9 mouse cellular contexts compared by ENCODE assay signal in the genomic region with DNA sequence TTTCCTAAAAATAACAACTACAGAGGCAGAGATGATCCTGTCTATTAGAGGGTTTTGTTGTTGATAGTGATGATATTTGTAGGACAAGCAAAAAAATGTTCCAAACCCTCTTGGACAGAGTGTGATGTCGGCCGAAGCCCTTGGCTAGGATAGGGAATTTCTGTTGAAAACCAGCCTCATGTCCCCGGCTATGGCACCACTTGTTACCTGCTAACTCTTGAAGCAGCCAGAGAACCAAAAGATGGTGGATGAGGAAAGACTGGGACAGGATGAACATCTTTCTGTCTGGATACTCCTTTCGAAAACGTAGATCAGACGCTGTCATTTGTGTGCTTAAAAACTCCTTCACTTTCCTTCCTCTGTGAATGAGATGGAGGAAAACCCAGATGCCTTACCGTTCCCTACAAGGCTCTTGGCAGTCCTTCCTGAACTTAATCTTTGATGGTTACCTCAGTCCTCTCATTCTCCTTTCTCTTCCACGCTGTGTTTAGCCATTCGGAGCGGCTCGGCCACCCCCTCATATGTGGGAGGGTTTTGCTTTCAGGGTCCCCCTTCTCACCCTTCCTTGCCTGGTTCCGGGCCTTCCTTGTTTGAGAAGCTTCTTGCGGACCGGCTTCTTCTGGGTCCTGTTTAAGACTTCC. TPM values are rescaled to one million over a fixed set of nuclear protein-coding genes. Genes with fewer than 3 reads are reported as not detected.
A peak's percentile ranks its signal among the peaks of the same experiment; 100 is the strongest.
DNase-seq lines count a peak whose midpoint lies in the region; ATAC-seq and TF ChIP-seq lines count a peak whose summit lies in the region.
"Had no signal": no experiment of that assay in that cellular context is flagged by ENCODE, and none has a peak within 500 bp of the region (broad histone marks: within the 10 kb centered on the region; RNA-seq: fewer than 3 reads in every experiment).

No protein-coding gene starts in this region.

- no peaks in the 10 kb centered on the region for H3K9me3 ChIP-seq in forebrain, postnatal 0 days (ENCODE audit: low read length)
- H3K9me3 ChIP-seq in liver, embryonic 13.5 days (replicated peaks), result no peaks in the 10 kb centered on the region

- peak overlapping the region; percentile 90 for H3K9ac ChIP-seq in forebrain, postnatal 0 days
- H3K9ac ChIP-seq in liver, embryonic 13.5 days, result peak overlapping the region; percentile 91

- intact Hi-C loops in gastrocnemius, adult 2 months (cut with DNase I), result no loop called here

- ATAC-seq in forebrain, postnatal 0 days, result no peak
- ATAC-seq in liver, embryonic 13.5 days (ENCODE audit: low read depth), result no peak

- H3K79me2 ChIP-seq in C2C12 (ENCODE audit: control insufficient read depth, insufficient read depth), result peaks cover 60% of the 10 kb centered on the region

- WGBS in forebrain, postnatal 0 days, result 44% methylated on average over 14 of the region's 14 CpGs
- 69% methylated on average over 14 of the region's 14 CpGs for WGBS in liver, embryonic 13.5 days (ENCODE audit: insufficient replicate concordance)

- peak overlapping the region; percentile 90 for H3K27ac ChIP-seq in gastrocnemius, adult 2 months
- no peak overlapping the region for H3K27ac ChIP-seq in forebrain, postnatal 0 days (ENCODE audit: low read depth, low read length)
- peak overlapping the region; percentile 84; the same call in 1 of the 2 replicates for H3K27ac ChIP-seq in liver, embryonic 13.5 days

- no peaks in the 10 kb centered on the region for H3K36me3 ChIP-seq in C2C12 (ENCODE audit: control insufficient read depth, insufficient read depth)
- no peaks in the 10 kb centered on the region for H3K36me3 ChIP-seq in forebrain, postnatal 0 days (ENCODE audit: insufficient read depth)
- H3K36me3 ChIP-seq in liver, embryonic 13.5 days, result no peaks in the 10 kb centered on the region

- no peak for TF ChIP-seq CTCF in gastrocnemius, adult 2 months (IDR thresholded peaks at IDR 0.05)
- TF ChIP-seq CTCF in C2C12 (IDR thresholded peaks at IDR 0.05; ENCODE audit: control insufficient read depth, insufficient read depth, insufficient read length), result no peak
- no peak for TF ChIP-seq CTCF in forebrain, postnatal 0 days (IDR thresholded peaks at IDR 0.05; ENCODE audit: low read depth)

- peaks cover 49% of the 10 kb centered on the region for H3K79me3 ChIP-seq in C2C12 (ENCODE audit: low read depth)

- H3K4me2 ChIP-seq in forebrain, postnatal 0 days (ENCODE audit: low read depth), result peak overlapping the region; percentile 60
- peak overlapping the region; percentile 94 for H3K4me2 ChIP-seq in liver, embryonic 13.5 days

- H3ac ChIP-seq in C2C12 (ENCODE audit: control insufficient read depth, insufficient read length, low read depth), result peak overlapping the region; percentile 36

- peak overlapping the region; percentile 85 for H3K4me3 ChIP-seq in gastrocnemius, adult 2 months
- peak overlapping the region; percentile 85 for H3K4me3 ChIP-seq in C2C12 (ENCODE audit: insufficient read depth, poor library complexity, severe bottlenecking)
- H3K4me3 ChIP-seq in forebrain, postnatal 0 days (ENCODE audit: low read depth, low read length), result peak overlapping the region; percentile 90
- H3K4me3 ChIP-seq in liver, embryonic 13.5 days (replicated peaks), result peak overlapping the region; percentile 88

- no peaks in the 10 kb centered on the region for H3K27me3 ChIP-seq in C2C12 (ENCODE audit: control insufficient read depth, insufficient read depth, insufficient read length)
- H3K27me3 ChIP-seq in forebrain, postnatal 0 days (ENCODE audit: insufficient read depth, low read length), result no peaks in the 10 kb centered on the region
- peaks cover 10% of the 10 kb centered on the region for H3K27me3 ChIP-seq in liver, embryonic 13.5 days

- no peak for DNase-seq in gastrocnemius, adult 2 months
- DNase-seq in gastrocnemius, postnatal 4 days (ENCODE audit: low spot score in 2 of 2), result no peak
- DNase-seq in forebrain, postnatal 0 days, result no peak
- no peak for DNase-seq in liver, embryonic 13.5 days
- no peak for DNase-seq in embryo, embryonic 10 days (ENCODE audit: low spot score)
- DNase-seq in cerebellum, postnatal 14 days, result no peak
- DNase-seq in adrenal gland, adult 18-20 months (ENCODE audit: low spot score in 2 of 2), result no peak

- peaks cover 33% of the 10 kb centered on the region for H3K4me1 ChIP-seq in forebrain, postnatal 0 days (ENCODE audit: insufficient read depth)
- H3K4me1 ChIP-seq in liver, embryonic 13.5 days (replicated peaks), result peaks cover 55% of the 10 kb centered on the region

TF ChIP-seq in C2C12, 6 proteins besides CTCF, POLR2A, EP300 and RAD21:
- no peak for TF ChIP-seq FOSL1 (IDR thresholded peaks at IDR 0.05; ENCODE audit: insufficient read depth, low read length, poor library complexity, severe bottlenecking)
- no peak for TF ChIP-seq MAX (IDR thresholded peaks at IDR 0.05)
- TF ChIP-seq CEBPB (IDR thresholded peaks at IDR 0.05; ENCODE audit: low read depth), result no peak
- TF ChIP-seq MYOD1 (IDR thresholded peaks at IDR 0.05; ENCODE audit: control insufficient read depth, insufficient read length, low read depth), result no peak
- TF ChIP-seq USF1 (IDR thresholded peaks at IDR 0.05; ENCODE audit: low read depth), result no peak
- TF ChIP-seq MYOG (IDR thresholded peaks at IDR 0.05; ENCODE audit: control insufficient read depth, extremely low read depth, insufficient read length), result no peak

RNA-seq across cellular contexts. Expression of gene Ptpra, which starts 1.1 kb away (rescaled TPM):
- total RNA-seq in gastrocnemius, adult 2 months (2021), result 10 to 100 TPM; 16.0 to 23.3 TPM
- total RNA-seq in gastrocnemius, postnatal 4 days (2021), result 10 to 100 TPM; 73.2 to 74.7 TPM
- polyA plus RNA-seq in C2C12 (2012; fragmentation: generic; extraction: Trizol), result 31.6 TPM
- 154 and 167 TPM in 2 replicates for total RNA-seq in forebrain, postnatal 0 days (2014; rRNA removed)
- 142 and 162 TPM in 2 replicates for polyA plus RNA-seq in forebrain, postnatal 0 days (2015; fragmentation: Nextera tagmentation; extraction: Ambion mirVana)
- 29.9 and 34.8 TPM in 2 replicates for polyA plus RNA-seq in liver, embryonic 13.5 days (2015; fragmentation: Nextera tagmentation; extraction: Ambion mirVana)
- 100 to 1,000 TPM; 105 to 131 TPM for total RNA-seq in adrenal gland, adult 18-20 months (2021)

RNA-seq across cellular contexts. Expression of gene Pced1a, which starts 26.7 kb away (rescaled TPM):
- total RNA-seq in gastrocnemius, adult 2 months (2021), result 1 to 10 TPM; 4.5 to 5.0 TPM
- 10 to 100 TPM; 10.6 to 11.6 TPM for total RNA-seq in gastrocnemius, postnatal 4 days (2021)
- polyA plus RNA-seq in C2C12 (2012; fragmentation: generic; extraction: Trizol), result 15.4 TPM
- 15.9 and 18.0 TPM in 2 replicates for total RNA-seq in forebrain, postnatal 0 days (2014; rRNA removed)
- 7.9 and 9.2 TPM in 2 replicates for polyA plus RNA-seq in forebrain, postnatal 0 days (2015; fragmentation: Nextera tagmentation; extraction: Ambion mirVana)
- 3.5 and 3.8 TPM in 2 replicates for polyA plus RNA-seq in liver, embryonic 13.5 days (2015; fragmentation: Nextera tagmentation; extraction: Ambion mirVana)
- total RNA-seq in adrenal gland, adult 18-20 months (2021), result 10 to 100 TPM; 14.8 to 18.7 TPM

RNA-seq across cellular contexts. Expression of gene Vps16, which starts 27.1 kb away (rescaled TPM):
- 10 to 100 TPM; 15.7 to 19.1 TPM for total RNA-seq in gastrocnemius, adult 2 months (2021)
- total RNA-seq in gastrocnemius, postnatal 4 days (2021), result 10 to 100 TPM; 37.3 to 44.6 TPM
- polyA plus RNA-seq in C2C12 (2012; fragmentation: generic; extraction: Trizol), result 44.0 TPM
- 78.7 and 99.8 TPM in 2 replicates for total RNA-seq in forebrain, postnatal 0 days (2014; rRNA removed)
- 68.7 and 76.7 TPM in 2 replicates for polyA plus RNA-seq in forebrain, postnatal 0 days (2015; fragmentation: Nextera tagmentation; extraction: Ambion mirVana)
- polyA plus RNA-seq in liver, embryonic 13.5 days (2015; fragmentation: Nextera tagmentation; extraction: Ambion mirVana), result 46.0 and 47.3 TPM in 2 replicates
- total RNA-seq in adrenal gland, adult 18-20 months (2021), result 10 to 100 TPM; 47.9 to 71.8 TPM

RNA-seq across cellular contexts. Expression of gene Tmem239, which starts 44.9 kb away (rescaled TPM):
- total RNA-seq in gastrocnemius, adult 2 months (2021), result not detected
- total RNA-seq in gastrocnemius, postnatal 4 days (2021), result not detected
- 0.02 TPM for polyA plus RNA-seq in C2C12 (2012; fragmentation: generic; extraction: Trizol)
- not detected in 2 replicates for total RNA-seq in forebrain, postnatal 0 days (2014; rRNA removed)
- 0.16 TPM in 1 of 2 replicates, not detected in the other for polyA plus RNA-seq in forebrain, postnatal 0 days (2015; fragmentation: Nextera tagmentation; extraction: Ambion mirVana)
- not detected in 2 replicates for polyA plus RNA-seq in liver, embryonic 13.5 days (2015; fragmentation: Nextera tagmentation; extraction: Ambion mirVana)
- total RNA-seq in adrenal gland, adult 18-20 months (2021), result not detected
- total RNA-seq: neutrophil, adult 5-6 weeks had no signal

RNA-seq across cellular contexts. Expression of gene 1700020A23Rik, which starts 46.1 kb away (rescaled TPM):
- not detected for total RNA-seq in gastrocnemius, adult 2 months (2021)
- not detected for total RNA-seq in gastrocnemius, postnatal 4 days (2021)
- polyA plus RNA-seq in C2C12 (2012; fragmentation: generic; extraction: Trizol), result not detected
- not detected in 2 replicates for total RNA-seq in forebrain, postnatal 0 days (2014; rRNA removed)
- 0.45 TPM in 1 of 2 replicates, not detected in the other for polyA plus RNA-seq in forebrain, postnatal 0 days (2015; fragmentation: Nextera tagmentation; extraction: Ambion mirVana)
- not detected in 2 replicates for polyA plus RNA-seq in liver, embryonic 13.5 days (2015; fragmentation: Nextera tagmentation; extraction: Ambion mirVana)
- total RNA-seq in adrenal gland, adult 18-20 months (2021), result not detected
- total RNA-seq: neutrophil, adult 5-6 weeks had no signal
